Mouse (Mus musculus) ES-E14 (cell line): ENCODE data around the gene Myd88.

ENCODE experiments used
- CHD2 ChIP-seq: IDR thresholded peaks from 2 replicates; pipeline ENCODE4 v1.6.1; 2014; ENCODE audit warnings: mild to moderate bottlenecking, low read depth, low read length, inconsistent platforms
- MAFK ChIP-seq: IDR thresholded peaks from 2 replicates; pipeline ENCODE4 v1.6.1; 2014; ENCODE audit warnings: mild to moderate bottlenecking, low read depth, low read length, inconsistent platforms; ENCODE audit not compliant: insufficient read depth
- ZC3H11A ChIP-seq: IDR thresholded peaks from 2 replicates; pipeline ENCODE4 v1.6.1; 2012; ENCODE audit warnings: low read depth, mild to moderate bottlenecking, inconsistent platforms, low read length, borderline replicate concordance
- ZNF384 ChIP-seq: IDR thresholded peaks from 2 replicates; pipeline ENCODE4 v1.6.1; 2012; ENCODE audit warnings: low read depth, low read length, inconsistent platforms

DNA sequence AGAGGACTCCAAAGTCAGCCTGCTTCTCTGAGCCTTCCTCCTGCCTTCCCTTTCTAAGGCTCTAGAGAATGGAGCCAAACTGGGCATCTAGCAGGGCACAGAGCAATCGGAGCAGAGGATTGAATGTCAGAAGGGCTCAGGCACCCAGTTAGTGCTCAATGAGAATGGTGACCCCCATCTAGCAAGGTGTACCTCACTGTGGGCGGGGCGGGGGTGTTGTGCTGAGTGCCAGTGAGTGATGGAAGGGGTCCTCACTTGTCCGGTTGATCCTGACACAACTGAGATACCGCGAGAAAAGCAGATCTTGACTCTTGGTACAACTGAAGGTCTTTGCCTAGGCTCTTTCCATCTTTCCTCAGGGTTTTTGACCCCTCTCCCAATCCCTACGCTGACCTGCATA lies 2.1 kb downstream of the Myd88 start:
- TF ChIP-seq MAFK: no peak
- TF ChIP-seq ZNF384: no peak
- no peak for TF ChIP-seq ZC3H11A
- TF ChIP-seq CHD2: no peak
